Mouse (Mus musculus) thymus, postnatal 14 days (tissue): ENCODE measurements around the gene Dock2.

Experiments
- DNase-seq: peaks from one replicate; pipeline ENCODE4 v3.0.0; 2021

Gene Dock2

DNA sequence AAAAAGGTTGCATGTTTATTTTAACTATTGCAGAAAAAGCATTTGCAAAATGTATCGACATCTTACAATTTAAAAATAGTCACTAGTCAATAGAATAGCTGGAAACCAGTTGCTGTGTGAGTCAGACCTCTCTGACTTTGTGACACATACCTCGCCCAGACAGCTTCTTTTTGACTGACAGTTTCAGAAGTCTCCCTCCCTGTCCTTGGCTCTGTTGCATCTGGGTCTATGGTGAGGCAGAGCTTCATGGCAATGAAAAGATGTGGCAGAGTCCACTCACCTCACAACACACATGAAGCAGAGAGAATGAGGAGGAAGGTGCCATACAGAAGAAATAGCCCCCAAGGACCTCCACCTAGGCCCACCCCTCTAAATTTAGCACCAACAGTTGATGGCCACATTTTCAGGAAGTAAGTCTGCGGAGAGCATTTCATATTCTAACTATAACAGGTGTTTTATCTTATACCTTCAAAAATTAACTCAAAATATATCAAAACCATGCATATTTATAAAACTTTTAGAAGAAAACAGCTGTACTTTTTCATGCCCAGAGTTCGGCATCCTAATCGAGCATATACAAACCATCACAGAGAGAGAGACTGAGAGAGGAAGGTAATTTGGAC lies 19.8 kb downstream of the Dock2 start:
- no peak for DNase-seq

DNA sequence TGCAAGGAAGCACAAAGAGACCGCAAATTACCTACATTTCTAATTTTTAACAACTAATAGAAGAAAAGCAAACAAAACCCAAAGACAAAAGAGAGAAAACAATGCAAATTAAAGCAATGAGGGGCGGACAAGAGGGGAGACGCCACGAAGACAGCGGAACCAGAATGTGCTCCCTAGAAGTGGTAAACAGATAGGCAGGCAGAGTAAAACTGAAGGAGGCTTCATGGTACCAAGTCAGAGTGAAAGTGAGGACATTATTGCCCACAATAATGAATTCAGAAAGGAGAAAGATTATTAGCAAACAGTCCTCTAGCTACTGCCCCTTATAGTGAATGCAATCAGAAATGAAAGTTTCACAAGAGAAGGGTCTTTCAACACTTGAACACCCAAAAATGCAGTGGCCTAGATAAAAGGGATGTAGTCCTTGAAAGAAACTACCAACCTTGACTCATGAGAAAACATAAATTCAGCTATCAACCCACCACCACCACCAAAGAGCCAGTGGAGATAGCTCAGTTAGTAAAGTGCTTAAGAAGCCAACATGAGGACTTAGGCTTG lies 21.0 kb downstream of the Dock2 start:
- DNase-seq, result no peak

DNA sequence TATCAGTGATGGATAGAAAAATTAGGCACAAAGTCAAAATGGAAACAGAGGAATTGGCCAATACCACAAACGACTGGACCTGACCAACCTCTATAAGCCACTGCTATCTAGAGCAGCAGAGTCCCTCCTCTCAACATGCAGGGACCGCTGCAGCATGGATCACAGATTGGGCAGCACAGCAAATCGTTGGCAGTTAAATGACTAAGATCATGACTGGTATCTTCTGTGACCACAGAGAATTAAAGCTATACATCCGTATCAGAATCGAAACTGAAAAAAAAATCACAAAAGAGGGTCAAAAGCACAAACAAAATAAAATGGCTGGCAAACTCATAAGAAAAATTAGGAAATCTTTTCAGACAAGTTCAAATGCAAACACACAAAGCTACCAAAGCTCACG lies 21.6 kb downstream of the Dock2 start:
- no peak for DNase-seq

DNA sequence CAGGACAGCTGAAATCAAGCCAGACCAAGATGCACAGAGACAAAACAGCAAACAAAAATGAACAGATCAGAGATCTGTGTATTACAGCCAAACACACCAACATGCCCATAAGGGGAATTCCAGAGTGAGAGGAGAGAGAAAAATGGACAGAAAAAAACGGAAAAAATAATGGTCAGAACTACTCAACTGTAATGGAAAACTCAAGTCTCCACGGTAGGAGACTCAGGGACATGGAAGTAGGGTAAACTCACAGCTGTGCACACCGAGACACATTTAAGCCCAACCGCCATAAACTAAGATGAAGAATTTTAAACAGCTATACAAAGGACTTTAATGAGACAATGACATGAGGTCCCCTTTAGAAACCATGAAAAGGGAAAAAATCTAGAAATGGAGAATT lies 24.1 kb downstream of the Dock2 start:
- DNase-seq, result no peak

DNA sequence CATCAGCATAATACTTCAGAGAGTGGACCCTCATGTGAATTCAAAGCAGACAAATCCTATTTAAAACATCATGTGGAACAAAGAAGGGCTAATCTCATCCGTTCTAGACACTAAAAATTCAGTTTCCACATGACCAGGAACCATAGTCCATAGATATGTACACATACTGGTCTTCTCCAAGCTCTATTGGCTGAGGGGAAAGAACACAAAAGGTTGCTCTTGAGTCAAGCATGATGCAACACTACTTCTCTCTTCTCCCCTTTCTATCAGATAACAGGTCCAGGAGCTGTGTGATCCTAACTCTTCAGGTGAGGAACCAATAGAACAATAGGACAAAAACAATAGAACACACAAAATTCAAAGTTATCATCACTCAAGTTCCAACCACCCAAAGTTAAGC lies 42.6 kb downstream of the Dock2 start:
- no peak for DNase-seq

DNA sequence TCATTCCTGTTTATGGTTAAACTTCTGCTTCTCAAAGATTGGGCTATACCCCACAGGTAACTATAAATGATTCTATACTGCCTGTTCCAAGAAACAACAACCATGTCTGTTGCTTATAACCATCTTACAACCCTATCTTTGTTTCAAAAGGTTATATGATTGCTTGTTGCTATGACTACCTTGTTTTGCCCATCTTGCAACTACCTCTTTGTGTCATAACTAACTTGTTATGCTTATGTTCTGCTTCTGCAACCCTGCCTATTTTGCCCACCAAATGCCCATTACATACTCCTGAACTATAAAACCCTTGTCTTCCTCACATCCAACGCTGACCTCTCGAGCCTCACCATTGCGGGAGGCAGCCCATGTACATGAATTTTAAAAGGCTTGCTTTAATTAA lies 43.9 kb downstream of the Dock2 start:
- no peak for DNase-seq

DNA sequence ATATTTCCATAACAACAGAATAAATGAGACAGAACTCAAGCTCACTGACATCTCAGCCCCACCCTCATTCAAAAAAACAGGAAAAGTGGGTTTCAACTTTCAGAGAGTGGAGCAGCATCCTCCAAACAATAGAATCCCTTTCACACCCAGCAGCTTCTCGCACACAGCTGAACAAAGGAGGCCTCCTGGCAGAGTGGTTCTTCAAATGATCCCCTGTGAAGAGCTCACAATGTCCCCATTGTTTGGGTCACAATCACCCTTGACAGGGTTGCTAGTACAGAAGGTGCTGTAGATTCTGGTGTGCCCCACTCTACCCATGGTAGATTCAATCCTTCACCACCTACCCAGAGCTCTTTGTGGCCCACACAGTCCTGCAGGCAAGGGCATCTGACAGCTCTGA lies 44.7 kb downstream of the Dock2 start:
- no peak for DNase-seq

DNA sequence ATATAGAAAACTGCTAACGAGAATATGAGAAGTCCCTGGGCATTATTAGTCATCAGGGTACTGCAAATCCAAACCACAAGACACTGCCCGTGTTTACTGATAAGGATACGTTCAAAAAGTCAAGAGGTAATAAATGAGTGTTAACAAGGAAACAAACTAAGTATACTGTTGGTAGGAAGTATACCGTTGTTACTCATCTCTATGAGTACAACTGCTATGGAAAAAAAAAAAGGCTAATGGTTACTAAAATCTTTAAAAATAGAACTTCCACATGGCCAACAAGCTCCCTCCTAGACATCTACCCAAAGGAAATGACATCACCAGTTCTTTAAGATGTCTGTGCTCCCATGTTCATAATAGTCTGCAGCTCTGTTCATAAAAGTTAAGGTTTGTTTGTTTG lies 46.5 kb downstream of the Dock2 start:
- no peak for DNase-seq

DNA sequence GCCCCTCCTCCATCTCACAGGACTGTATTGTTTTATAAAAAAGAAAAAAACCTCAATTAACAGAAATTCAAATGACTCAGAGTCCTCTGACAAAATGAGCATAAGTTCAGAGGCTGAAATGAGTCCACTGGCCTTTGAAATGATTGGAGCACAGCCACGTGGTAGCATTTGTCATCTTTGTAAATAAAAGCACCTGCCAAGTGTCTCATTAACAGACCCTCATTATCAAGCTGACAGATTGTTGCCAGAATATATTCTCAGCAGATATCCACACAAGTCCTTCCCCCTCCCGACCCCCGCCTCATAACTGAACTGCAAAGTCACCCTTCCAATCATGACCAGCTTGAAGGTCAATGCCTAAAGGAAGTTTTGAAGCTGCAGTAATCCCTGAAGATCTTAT lies 49.7 kb downstream of the Dock2 start:
- no peak for DNase-seq

DNA sequence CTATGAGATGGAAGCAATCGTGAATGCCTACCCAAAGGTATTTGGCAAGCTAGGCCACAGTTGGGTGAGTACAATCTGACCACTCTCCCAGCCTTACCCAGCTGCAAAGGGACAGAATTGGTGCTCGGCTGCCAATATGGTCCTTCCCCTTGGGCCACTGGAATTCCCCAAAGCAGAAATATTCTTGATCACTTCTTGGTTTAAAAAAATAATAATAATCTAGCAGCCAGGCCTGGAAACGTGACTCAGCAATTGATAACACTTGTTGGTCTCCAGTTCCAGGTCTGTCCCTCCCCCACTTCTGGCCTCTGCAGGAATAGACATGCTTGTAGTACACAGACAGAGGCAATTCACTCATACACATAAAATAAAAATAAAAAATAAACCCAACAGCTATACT lies 56.2 kb downstream of the Dock2 start:
- DNase-seq, result no peak

DNA sequence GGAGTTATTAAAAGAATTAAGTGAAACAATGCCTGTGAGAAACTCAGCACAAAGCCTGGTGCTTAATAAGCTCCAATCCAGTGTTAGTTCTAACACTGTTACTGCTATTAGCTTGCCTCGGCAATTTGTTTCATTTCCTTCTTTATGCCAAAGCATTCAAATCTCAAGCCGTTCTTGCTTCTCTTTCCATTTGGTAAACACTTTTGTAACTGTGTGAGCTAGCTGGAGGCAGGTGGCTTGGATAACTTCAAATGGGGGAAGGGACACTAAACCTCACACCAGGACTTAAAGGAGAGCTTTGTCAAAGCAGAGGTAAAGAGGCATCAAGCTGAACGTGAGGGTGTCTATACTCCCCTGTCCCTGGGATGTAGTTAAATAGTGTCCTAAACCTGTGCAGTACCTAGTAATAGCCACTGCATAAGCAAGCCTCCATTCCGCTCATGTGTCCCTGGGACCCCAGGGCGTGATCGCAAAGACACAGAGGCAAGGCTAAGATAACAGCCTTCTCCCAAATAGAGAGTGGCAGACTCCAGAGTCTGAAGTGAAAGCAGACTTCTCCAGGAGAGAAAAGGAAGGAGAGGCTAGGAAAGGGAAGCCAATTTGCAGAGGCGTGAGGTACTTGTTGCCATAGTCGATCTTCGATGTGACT lies 56.9 kb downstream of the Dock2 start:
- DNase-seq, result no peak

DNA sequence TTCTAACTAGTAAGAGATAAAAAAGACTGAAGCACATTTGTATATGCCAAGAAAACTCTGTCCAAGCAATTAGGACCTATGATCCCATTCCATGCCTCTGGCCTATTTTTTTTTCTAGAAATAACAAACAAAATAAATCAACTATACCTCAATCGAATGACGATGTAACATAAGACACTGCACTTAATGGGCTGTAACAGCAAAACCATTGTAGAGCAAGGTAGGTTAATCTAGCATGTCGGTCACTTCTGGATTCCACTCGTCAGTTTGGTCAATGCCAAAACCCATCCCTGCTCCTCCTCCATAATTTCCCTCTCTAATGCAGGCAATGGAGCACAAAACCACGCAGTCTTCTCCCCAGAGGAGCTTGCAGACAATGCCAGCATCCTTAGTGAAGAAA lies 70.3 kb downstream of the Dock2 start:
- DNase-seq, result no peak

DNA sequence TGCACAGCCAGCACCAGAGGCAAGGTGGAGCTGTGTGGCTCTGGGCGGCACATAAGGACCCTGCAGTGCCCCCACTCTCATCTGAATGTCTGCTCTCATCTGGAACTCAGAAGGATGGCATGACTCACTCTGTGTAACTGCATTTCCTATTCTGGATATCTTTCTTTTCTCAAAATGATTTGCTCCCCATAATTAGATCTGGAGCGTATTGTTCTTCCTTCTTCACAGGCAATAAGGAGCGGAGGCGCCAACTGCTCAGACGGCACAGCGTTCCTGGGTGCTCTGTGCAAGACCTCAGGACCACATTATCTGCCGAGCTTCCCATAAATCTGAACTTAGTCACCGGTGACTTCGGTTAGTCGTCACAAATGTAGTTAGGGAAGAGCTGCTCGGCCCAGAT lies 75.4 kb downstream of the Dock2 start:
- DNase-seq, result no peak

DNA sequence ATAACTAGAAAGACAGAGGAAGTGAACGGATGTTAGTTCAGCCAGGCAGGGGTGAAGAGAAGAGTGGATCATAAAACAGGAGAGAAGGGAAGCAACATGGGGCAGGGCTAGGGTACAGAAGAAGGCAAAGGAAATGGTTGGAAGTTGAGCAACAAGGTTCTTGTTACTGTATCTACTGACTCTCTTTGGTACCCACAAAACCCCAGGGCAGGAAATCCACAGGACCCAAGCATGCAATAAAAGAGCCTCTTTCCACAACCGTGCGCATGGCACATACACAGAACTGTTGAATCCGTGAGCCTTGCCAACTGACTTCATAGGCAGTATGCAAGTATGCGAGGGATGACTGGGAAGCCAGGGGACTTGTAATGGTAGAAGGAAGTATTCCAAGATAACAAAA lies 76.3 kb downstream of the Dock2 start:
- DNase-seq, result no peak

DNA sequence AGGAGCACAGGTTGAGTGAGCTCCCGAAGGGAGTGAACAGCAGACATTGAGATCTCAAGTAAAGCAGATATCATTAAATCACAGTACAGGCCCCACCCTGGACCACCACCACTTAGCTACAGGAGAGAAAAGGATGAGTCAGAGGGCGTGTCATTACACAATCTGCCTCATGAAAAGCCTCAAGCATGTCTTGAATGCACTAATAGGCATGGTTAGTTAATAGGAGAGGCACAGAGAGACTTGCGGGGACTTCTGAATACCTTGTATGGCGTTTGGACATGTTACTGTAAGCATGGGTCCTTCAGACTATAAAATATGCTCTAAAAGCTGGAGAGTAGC lies 78.6 kb downstream of the Dock2 start:
- no peak for DNase-seq

DNA sequence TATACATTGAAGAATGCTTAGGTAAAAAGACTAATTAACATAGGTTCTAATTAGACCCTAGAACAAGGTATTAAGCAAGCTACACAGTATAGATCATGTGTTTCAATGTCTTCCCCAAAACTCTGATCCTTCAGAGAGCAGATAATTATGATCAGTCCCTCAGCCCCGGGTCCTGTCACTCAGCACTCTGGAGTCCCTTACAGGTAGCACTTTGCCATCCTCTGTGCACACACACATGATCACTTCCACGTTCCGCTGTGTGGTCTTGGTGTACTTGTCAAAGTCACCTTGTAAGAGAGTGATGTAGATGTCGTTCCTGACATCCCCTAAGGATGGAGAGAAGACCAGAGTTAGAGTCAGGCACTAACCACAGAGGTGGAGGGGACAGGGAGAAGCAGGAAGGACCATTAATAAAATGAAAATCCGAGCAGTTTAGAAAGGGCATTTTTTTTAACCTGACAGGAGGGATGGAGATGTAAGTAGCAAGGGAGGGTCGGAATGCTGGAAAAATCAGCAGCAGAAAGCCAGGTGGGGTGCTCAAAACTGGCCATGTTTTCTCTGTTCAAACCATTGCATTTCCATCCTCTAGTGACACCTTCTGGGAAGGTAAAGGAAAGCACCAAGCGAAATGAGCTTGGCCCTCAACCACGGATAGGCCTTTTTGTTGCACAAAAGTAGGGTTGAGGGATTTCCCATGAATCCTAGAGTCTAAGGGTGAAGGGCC lies 79.1 kb downstream of the Dock2 start:
- DNase-seq, result no peak

DNA sequence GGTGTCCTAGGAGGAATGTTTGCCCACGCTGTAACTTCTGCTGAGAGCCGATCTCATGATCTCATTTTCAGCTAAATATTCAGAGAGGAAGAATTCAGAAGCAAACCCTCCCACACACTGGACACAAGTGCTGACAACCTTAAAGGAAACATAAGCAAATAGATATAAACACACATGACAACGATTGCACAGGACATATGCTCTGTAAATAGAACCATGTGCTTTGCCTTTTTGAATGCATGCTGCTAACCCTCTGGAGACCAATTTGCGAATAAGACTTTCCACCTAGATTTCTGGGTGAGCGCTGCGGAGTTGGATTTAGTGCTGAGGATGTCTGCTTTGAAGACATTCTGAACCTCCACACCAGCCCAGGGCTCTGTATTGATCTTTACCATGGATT lies 79.8 kb downstream of the Dock2 start:
- no peak for DNase-seq

DNA sequence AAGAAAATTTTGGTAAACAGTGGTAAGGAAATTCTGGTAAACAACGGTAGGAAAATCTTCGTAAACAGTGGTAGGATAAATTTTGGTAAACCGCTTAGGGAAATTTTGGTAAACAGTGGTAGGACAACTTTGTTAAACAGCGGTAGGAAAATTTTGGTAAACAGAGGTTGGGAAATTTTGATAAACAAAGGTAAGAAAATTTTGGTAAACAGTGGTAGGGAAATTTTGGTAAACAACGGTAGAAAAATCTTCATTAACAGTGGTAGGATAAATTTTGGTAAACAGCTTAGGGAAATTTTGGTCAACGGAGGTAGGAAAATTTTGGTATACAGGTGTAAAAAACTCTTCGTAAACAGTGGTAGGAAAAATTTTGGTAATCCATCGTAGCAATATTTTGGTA lies 101.9 kb downstream of the Dock2 start:
- DNase-seq, result no peak

DNA sequence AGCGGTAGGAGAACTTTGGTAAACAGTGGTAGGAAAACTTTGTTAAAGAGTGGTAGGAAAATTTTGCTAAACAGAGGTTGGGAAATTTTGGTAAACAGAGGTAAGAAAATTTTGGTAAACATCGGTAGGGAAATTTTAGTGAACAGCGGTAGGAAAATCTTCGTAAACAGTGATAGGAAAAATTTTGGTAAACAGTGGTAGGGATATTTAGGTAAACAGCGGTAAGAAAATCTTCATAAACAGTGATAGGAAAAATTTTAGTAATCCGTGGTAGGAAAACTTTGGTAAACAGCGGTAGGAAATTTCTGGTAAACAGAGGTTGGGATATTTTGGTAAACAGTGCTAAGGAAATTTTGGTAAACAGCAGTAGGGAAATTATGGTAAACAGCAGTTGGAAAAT lies 239.1 kb downstream of the Dock2 start:
- DNase-seq, result no peak

DNA sequence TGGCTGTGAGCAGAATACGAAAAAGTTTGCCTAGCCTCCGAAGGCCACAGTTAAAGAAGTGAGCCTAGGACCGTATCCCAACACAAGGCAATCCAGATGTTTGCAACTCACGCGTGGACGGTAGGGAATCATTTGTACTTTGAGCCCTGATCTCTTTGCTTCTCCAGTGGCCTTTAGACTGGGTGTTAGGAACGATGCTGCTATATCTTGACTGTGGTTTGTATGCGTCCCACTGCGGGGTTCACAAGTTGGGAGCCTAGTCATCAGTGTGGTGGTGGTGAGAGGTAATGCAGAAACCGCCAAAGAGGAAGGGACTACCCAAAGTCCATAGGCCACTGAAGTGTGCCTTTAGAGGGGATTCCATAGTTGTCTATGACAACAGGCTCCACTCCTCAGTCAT lies 251.6 kb downstream of the Dock2 start:
- DNase-seq, result no peak

DNA sequence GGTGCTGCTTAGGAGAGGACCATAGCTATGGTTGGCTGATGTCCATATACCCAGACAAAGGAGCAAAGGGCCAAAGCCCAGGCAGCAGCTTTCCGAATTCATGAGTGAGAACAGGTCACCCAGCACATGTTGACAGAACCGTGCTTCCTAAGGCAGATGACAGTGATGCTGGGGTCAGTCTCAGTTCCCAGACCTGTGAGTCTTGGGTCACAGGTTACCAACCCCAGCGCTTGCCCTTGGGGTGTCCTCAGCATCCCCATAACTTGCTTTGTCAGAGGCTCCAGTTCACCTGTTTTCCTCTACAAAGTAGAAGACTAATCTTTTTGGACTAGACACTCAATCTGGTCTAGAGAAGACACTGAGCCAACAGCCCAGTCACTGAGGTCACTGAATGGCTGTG lies 252.7 kb downstream of the Dock2 start:
- no peak for DNase-seq

DNA sequence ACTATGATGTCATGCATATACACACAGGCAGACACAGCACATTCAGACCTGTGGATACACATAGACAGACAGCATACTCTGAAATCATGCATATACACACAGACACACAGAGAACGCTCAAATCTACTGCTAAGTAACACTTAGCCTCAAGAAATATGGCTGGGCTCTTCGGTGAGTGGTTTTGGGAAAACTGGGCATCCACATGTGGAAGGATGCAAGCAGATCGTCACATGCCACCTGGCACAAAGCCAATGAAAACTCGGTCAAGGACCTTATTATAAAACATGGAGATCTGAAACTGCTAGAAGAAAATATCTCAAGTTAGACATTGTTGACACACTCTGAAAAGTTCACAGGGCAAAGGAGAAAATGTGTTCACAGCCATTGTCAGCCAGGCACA lies 255.7 kb downstream of the Dock2 start:
- DNase-seq, result no peak

DNA sequence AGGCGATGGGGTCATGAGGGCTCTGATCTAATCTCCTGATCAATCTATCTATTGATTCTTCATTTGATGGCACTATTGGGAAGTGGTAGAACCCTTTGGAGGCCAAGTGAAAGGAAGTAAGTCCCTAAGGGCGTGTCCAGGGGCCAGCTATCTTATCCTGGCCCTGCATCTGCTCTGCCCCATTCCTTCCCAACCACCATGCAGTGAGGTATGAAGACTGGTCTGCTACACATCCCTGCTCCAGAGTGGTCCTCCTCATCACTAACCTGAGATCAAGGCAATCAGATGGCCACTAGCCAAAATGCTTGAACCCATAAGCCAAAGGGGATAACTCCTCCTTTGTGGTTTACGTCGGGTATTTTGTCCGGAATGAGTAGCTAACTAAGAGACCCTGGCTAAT lies 256.5 kb downstream of the Dock2 start:
- DNase-seq, result no peak

DNA sequence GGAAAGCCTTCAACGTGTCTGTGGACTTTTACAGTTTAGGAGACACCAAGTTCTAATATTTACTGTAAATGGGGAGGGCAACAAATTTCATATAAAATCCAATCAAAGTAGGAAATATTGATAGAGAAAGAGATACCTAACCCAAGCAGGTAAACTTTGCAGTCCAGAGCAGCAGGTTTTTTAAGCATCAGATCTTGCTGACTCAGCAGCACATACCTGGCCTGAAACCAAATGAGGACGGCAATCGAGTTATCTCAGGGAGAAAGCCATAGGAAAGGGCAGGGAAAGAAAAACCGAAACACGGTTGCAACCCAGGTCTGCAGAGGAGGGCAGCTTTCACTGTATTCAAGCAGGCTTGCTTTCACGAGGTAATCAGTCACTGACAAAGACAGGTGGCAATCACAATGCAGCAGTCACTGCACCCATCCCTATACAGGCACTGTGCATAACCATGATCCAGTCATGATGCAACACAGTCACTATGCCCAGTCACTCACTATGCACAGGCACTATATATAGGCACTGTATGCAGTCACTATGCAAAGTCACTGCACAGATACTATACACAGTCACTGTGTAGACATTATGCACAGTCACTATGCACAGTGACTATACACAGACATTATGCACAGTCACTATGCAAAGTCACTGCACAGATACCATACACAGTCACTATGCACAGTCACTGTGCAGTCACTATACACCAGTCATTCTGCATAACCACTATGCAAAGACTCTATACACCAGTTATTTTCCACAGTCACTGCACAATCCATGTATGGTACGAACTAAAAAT lies 258.4 kb downstream of the Dock2 start:
- no peak for DNase-seq
